Mouse (Mus musculus) hindbrain, embryonic 10.5 days (tissue): Measurements from ENCODE around the gene Wipi2. TPM values are rescaled to one million over a fixed set of nuclear protein-coding genes. Genes with fewer than 3 reads are reported as not detected.

Source experiments
- DNase-seq: peaks from one replicate; pipeline ENCODE4 v3.0.0-alpha.2; 2017; ENCODE audit warnings: low spot score
- H3K27ac ChIP-seq: fragments of 300-500 bp; sonication (generic); 2 replicates; pipeline ENCODE4 v1.5.1; 2016; ENCODE audit warnings: mild to moderate bottlenecking, moderate library complexity
- H3K27me3 ChIP-seq: fragments of 300-500 bp; sonication (generic); 2 replicates; pipeline ENCODE4 v1.6.1; 2016; ENCODE audit warnings: mild to moderate bottlenecking; ENCODE audit not compliant: poor library complexity, insufficient read depth, severe bottlenecking
- H3K36me3 ChIP-seq: fragments of 300-500 bp; sonication (generic); 2 replicates; pipeline ENCODE4 v1.6.1; 2016; ENCODE audit warnings: mild to moderate bottlenecking, moderate library complexity
- H3K4me1 ChIP-seq: fragments of 300-500 bp; sonication (generic); replicated peaks from 2 replicates; pipeline ENCODE4 v1.6.1; 2016; ENCODE audit warnings: mild to moderate bottlenecking
- H3K4me3 ChIP-seq: fragments of 300-500 bp; sonication (generic); 2 replicates; pipeline ENCODE4 v1.5.1; 2016; ENCODE audit warnings: mild to moderate bottlenecking, moderate library complexity
- H3K9me3 ChIP-seq: fragments of 300-500 bp; sonication (generic); 2 replicates; pipeline ENCODE4 v1.6.1; 2016; ENCODE audit warnings: mild to moderate bottlenecking, moderate library complexity
- WGBS: fragments of 180-500 bp; shearing (Covaris S2); methylation state at CpG from one replicate; pipeline ENCODE4 v1.1.7; 2016; 5-methylcytosine and 5-hydroxymethylcytosine counted together
- polyA plus RNA-seq: library from polyadenylated mRNA; unstranded; fragments of >200 nt; fragmentation: Nextera tagmentation; extraction: Ambion mirVana; gene quantifications from 2 replicates; pipeline ENCODE4 v1.2.1, GENCODE M21; 2016

Gene Wipi2
- polyA plus RNA-seq, 1 experiment from 2014 or later: 55.6 TPM

- Histone ChIP-seq H3K9me3 (no peaks in the 10 kb centered on the region), H3K4me1 (peaks cover 33% of the 10 kb centered on the region), H3K4me3 (peak overlapping the region; percentile 83), H3K27ac (no peak overlapping the region), H3K27me3 (peaks cover 39% of the 10 kb centered on the region), H3K36me3 (peaks cover 16% of the 10 kb centered on the region)
- 11% methylated on average over 15 of the region's 15 CpGs for WGBS
- DNase-seq: no peak
These were observed 73.5 kb downstream of the Wipi2 start for GRCm38 (mm10) chr5:142700842-142701589.

GRCm38 (mm10) chr5:142701651-142702510 lies 74.4 kb downstream of the Wipi2 start:
- H3K4me1 ChIP-seq: peaks cover 31% of the 10 kb centered on the region
- DNase-seq: peak; percentile 86
- H3K27me3 ChIP-seq: peaks cover 39% of the 10 kb centered on the region
- under 1% methylated on average over 72 of the region's 72 CpGs for WGBS
- H3K36me3 ChIP-seq: peaks cover 19% of the 10 kb centered on the region
- no peaks in the 10 kb centered on the region for H3K9me3 ChIP-seq
- H3K27ac ChIP-seq: peak overlapping the region; percentile 84
- H3K4me3 ChIP-seq: peak overlapping the region; percentile 83

- H3K27ac ChIP-seq: peak overlapping the region; percentile 84
- H3K27me3 ChIP-seq: peaks cover 39% of the 10 kb centered on the region
- 24% methylated on average over 18 of the region's 18 CpGs for WGBS
- no peaks in the 10 kb centered on the region for H3K9me3 ChIP-seq
- H3K4me3 ChIP-seq: peak overlapping the region; percentile 83
- H3K36me3 ChIP-seq: peaks cover 21% of the 10 kb centered on the region
- H3K4me1 ChIP-seq: peaks cover 31% of the 10 kb centered on the region
- DNase-seq: no peak
These were observed 75.1 kb downstream of the Wipi2 start for GRCm38 (mm10) chr5:142702511-142703138.

- peaks cover 39% of the 10 kb centered on the region for H3K27me3 ChIP-seq
- no peaks in the 10 kb centered on the region for H3K9me3 ChIP-seq
- 85% methylated on average over 10 of the region's 10 CpGs for WGBS
- H3K27ac ChIP-seq: no peak overlapping the region
- DNase-seq: no peak
- peaks cover 30% of the 10 kb centered on the region for H3K36me3 ChIP-seq
- peaks cover 31% of the 10 kb centered on the region for H3K4me1 ChIP-seq
- H3K4me3 ChIP-seq: 0 out of 2 replicates have a peak overlapping the region, but pooled peaks have one; percentile 83
These were observed 76.1 kb downstream of the Wipi2 start for GRCm38 (mm10) chr5:142703569-142703968.

GRCm38 (mm10) chr5:142707709-142708108 lies 80.2 kb downstream of the Wipi2 start:
- peaks cover 11% of the 10 kb centered on the region for H3K9me3 ChIP-seq
- H3K27ac ChIP-seq: no peak overlapping the region
- peaks cover 11% of the 10 kb centered on the region for H3K4me1 ChIP-seq
- no peak overlapping the region for H3K4me3 ChIP-seq
- no peak for DNase-seq
- WGBS: 89% methylated on average over 5 of the region's 5 CpGs
- peaks cover 13% of the 10 kb centered on the region for H3K27me3 ChIP-seq
- H3K36me3 ChIP-seq: peaks cover 63% of the 10 kb centered on the region

- Histone ChIP-seq H3K4me3 (no peak overlapping the region), H3K9me3 (peaks cover 11% of the 10 kb centered on the region), H3K36me3 (peaks cover 73% of the 10 kb centered on the region), H3K27ac (no peak overlapping the region), H3K4me1 (no peaks in the 10 kb centered on the region), H3K27me3 (no peaks in the 10 kb centered on the region)
- 93% methylated on average over 7 of the region's 7 CpGs for WGBS
- no peak for DNase-seq
These were observed 81.9 kb downstream of the Wipi2 start for GRCm38 (mm10) chr5:142709436-142709835.

GRCm38 (mm10) chr5:142712373-142712772 lies 84.9 kb downstream of the Wipi2 start:
- H3K4me1 ChIP-seq: no peaks in the 10 kb centered on the region
- H3K27me3 ChIP-seq: no peaks in the 10 kb centered on the region
- no peak for DNase-seq
- no peak overlapping the region for H3K4me3 ChIP-seq
- peaks cover 11% of the 10 kb centered on the region for H3K9me3 ChIP-seq
- H3K27ac ChIP-seq: no peak overlapping the region
- peaks cover 63% of the 10 kb centered on the region for H3K36me3 ChIP-seq
- WGBS: 85% methylated on average over 5 of the region's 5 CpGs

GRCm38 (mm10) chr5:142713966-142714365 lies 86.5 kb downstream of the Wipi2 start:
- peaks cover 56% of the 10 kb centered on the region for H3K36me3 ChIP-seq
- H3K9me3 ChIP-seq: peaks cover 11% of the 10 kb centered on the region
- no peaks in the 10 kb centered on the region for H3K27me3 ChIP-seq
- H3K4me1 ChIP-seq: 0 out of 2 replicates have a peak, but pooled peaks cover 2% of the 10 kb centered on the region
- 88% methylated on average over 10 of the region's 10 CpGs for WGBS
- H3K4me3 ChIP-seq: no peak overlapping the region
- no peak for DNase-seq
- H3K27ac ChIP-seq: no peak overlapping the region

- no peak overlapping the region for H3K4me3 ChIP-seq
- H3K9me3 ChIP-seq: peaks cover 11% of the 10 kb centered on the region
- no peaks in the 10 kb centered on the region for H3K27me3 ChIP-seq
- 0 out of 2 replicates have a peak, but pooled peaks cover 2% of the 10 kb centered on the region for H3K4me1 ChIP-seq
- no peak for DNase-seq
- no peak overlapping the region for H3K27ac ChIP-seq
- WGBS: 85% methylated on average over 9 of the region's 9 CpGs
- peaks cover 56% of the 10 kb centered on the region for H3K36me3 ChIP-seq
These were observed 87.6 kb downstream of the Wipi2 start for GRCm38 (mm10) chr5:142715059-142715458.

- 0 out of 2 replicates have a peak, but pooled peaks cover 2% of the 10 kb centered on the region for H3K4me1 ChIP-seq
- H3K9me3 ChIP-seq: peaks cover 11% of the 10 kb centered on the region
- no peak overlapping the region for H3K27ac ChIP-seq
- DNase-seq: no peak
- 88% methylated on average over 6 of the region's 6 CpGs for whole genome bisulfite sequencing
- peaks cover 56% of the 10 kb centered on the region for H3K36me3 ChIP-seq
- H3K27me3 ChIP-seq: no peaks in the 10 kb centered on the region
- H3K4me3 ChIP-seq: no peak overlapping the region
These were observed 88.6 kb downstream of the Wipi2 start for GRCm38 (mm10) chr5:142716056-142716455.

- H3K9me3 ChIP-seq: no peaks in the 10 kb centered on the region
- 0 out of 2 replicates have a peak, but pooled peaks cover 2% of the 10 kb centered on the region for H3K4me1 ChIP-seq
- H3K27ac ChIP-seq: no peak overlapping the region
- peaks cover 51% of the 10 kb centered on the region for H3K36me3 ChIP-seq
- no peaks in the 10 kb centered on the region for H3K27me3 ChIP-seq
- DNase-seq: peak; percentile 83
- 26% methylated on average over 4 of the region's 4 CpGs for WGBS
- no peak overlapping the region for H3K4me3 ChIP-seq
These were observed 90.5 kb downstream of the Wipi2 start for GRCm38 (mm10) chr5:142718037-142718436.

GRCm38 (mm10) chr5:142718486-142718885 lies 91.0 kb downstream of the Wipi2 start:
- Histone ChIP-seq H3K4me3 (no peak overlapping the region), H3K4me1 (0 out of 2 replicates have a peak, but pooled peaks cover 2% of the 10 kb centered on the region), H3K27ac (no peak overlapping the region), H3K36me3 (peaks cover 51% of the 10 kb centered on the region), H3K9me3 (no peaks in the 10 kb centered on the region), H3K27me3 (no peaks in the 10 kb centered on the region)
- WGBS: 63% methylated on average over 25 of the region's 25 CpGs
- DNase-seq: no peak
